ENCODE assay signal across 21 mouse cellular contexts in genomic region chr1:172683551-172683950, GRCm38 (mm10). TPM values are rescaled to one million over a fixed set of nuclear protein-coding genes. Genes with fewer than 3 reads are reported as not detected.
"Had no signal": no experiment of that assay in that cellular context is flagged by ENCODE, and none has a peak within 500 bp of the region (broad histone marks: within the 10 kb centered on the region; RNA-seq: fewer than 3 reads in every experiment).

No protein-coding gene starts in this region.

- DNase-seq: lung, adult 18-20 months; lung, embryonic 14.5 days; lung, postnatal 10 days; lung, postnatal 4 days; right cerebral cortex, adult 18-20 months; right cerebral cortex, postnatal 25 days; right cerebral cortex, postnatal 4 days; spleen, adult 18-20 months; thymus, adult 18-20 months; thymus, postnatal 14 days; thymus, postnatal 36 days had no signal

- H3K27me3 ChIP-seq: liver, embryonic 12.5 days; midbrain, embryonic 15.5 days; neural tube, embryonic 13.5 days; neural tube, embryonic 15.5 days had no signal

- H3K4me1 ChIP-seq: liver, embryonic 12.5 days; midbrain, embryonic 10.5 days; midbrain, embryonic 15.5 days; neural tube, embryonic 13.5 days; neural tube, embryonic 15.5 days had no signal

- H3K27ac ChIP-seq: liver, embryonic 12.5 days; liver, embryonic 14.5 days; midbrain, embryonic 10.5 days; midbrain, embryonic 15.5 days; neural tube, embryonic 13.5 days; neural tube, embryonic 15.5 days had no signal

- H3K36me3 ChIP-seq: liver, embryonic 12.5 days; midbrain, embryonic 10.5 days; midbrain, embryonic 15.5 days; neural tube, embryonic 13.5 days; neural tube, embryonic 15.5 days had no signal

- H3K4me3 ChIP-seq: liver, embryonic 12.5 days; midbrain, embryonic 10.5 days; midbrain, embryonic 15.5 days; myocyte; neural tube, embryonic 13.5 days; neural tube, embryonic 15.5 days had no signal

- ATAC-seq: liver, embryonic 12.5 days; midbrain, embryonic 15.5 days had no signal

- H3K4me2 ChIP-seq: liver, embryonic 12.5 days; lung, embryonic 14.5 days; midbrain, embryonic 15.5 days; neural tube, embryonic 13.5 days; neural tube, embryonic 15.5 days had no signal

- H3K9me3 ChIP-seq: liver, embryonic 12.5 days; midbrain, embryonic 10.5 days; midbrain, embryonic 15.5 days; neural tube, embryonic 13.5 days; neural tube, embryonic 15.5 days had no signal

- H3K9ac ChIP-seq: liver, embryonic 12.5 days; liver, embryonic 14.5 days; lung, embryonic 14.5 days; midbrain, embryonic 15.5 days; neural tube, embryonic 13.5 days; neural tube, embryonic 15.5 days had no signal

RNA-seq across cellular contexts. Expression of gene Crp, which starts 14.3 kb away (rescaled TPM):
- total RNA-seq: megakaryocyte, adult 5-6 weeks; megakaryocyte-erythroid progenitor cell, adult 5-6 weeks had no signal
- polyA plus RNA-seq: lung, embryonic 14.5 days; midbrain, embryonic 10.5 days; midbrain, embryonic 15.5 days; myocyte; small intestine, adult 2 months had no signal
